Mouse (Mus musculus) small intestine, adult 2 months (tissue): ENCODE results near the gene Klhl22. TPM values are rescaled to one million over a fixed set of nuclear protein-coding genes. Genes with fewer than 3 reads are reported as not detected.

ENCODE experiments used
- H3K27ac ChIP-seq: fragments of 200-500 bp; 2 replicates; pipeline ENCODE4 v1.5.1; 2012; ENCODE audit warnings: low read depth, low read length, control low read depth, inconsistent platforms; ENCODE audit not compliant: insufficient read depth
- H3K27me3 ChIP-seq: fragments of 200-500 bp; 2 replicates; pipeline ENCODE4 v1.6.1; 2012; ENCODE audit warnings: mild to moderate bottlenecking, moderate library complexity, low read length, inconsistent platforms; ENCODE audit not compliant: control insufficient read depth, insufficient read depth
- H3K36me3 ChIP-seq: fragments of 200-500 bp; 2 replicates; pipeline ENCODE4 v1.6.1; 2012; ENCODE audit warnings: mild to moderate bottlenecking, low read length, control low read depth, inconsistent platforms; ENCODE audit not compliant: control insufficient read depth, insufficient read depth
- H3K4me1 ChIP-seq: fragments of 200-500 bp; 2 replicates; pipeline ENCODE4 v1.6.1; 2012; ENCODE audit warnings: low read length, inconsistent platforms, mixed read lengths; ENCODE audit not compliant: control insufficient read depth, insufficient read depth, insufficient read length
- H3K4me3 ChIP-seq: fragments of 200-500 bp; 2 replicates; pipeline ENCODE4 v1.5.1; 2012; ENCODE audit warnings: low read depth, mild to moderate bottlenecking, control low read depth, inconsistent platforms, low read length, moderate library complexity
- CTCF ChIP-seq: fragments of 200-500 bp; IDR thresholded peaks from 2 replicates; pipeline ENCODE4 v1.5.1; 2012; ENCODE audit warnings: low read depth, mild to moderate bottlenecking, control low read depth, inconsistent platforms, low read length, moderate library complexity, mixed read lengths; ENCODE audit not compliant: insufficient replicate concordance, insufficient read length; ENCODE audit errors: extremely low read depth
- POLR2A ChIP-seq: fragments of 200-500 bp; IDR thresholded peaks from 2 replicates; pipeline ENCODE4 v1.6.1; 2012; ENCODE audit warnings: low read depth, mild to moderate bottlenecking, control low read depth, inconsistent platforms, low read length, moderate library complexity
- WGBS: fragments of 180-500 bp; shearing (Covaris S2); methylation state at CpG from one replicate; pipeline ENCODE4 v1.1.7; 2018; 5-methylcytosine and 5-hydroxymethylcytosine counted together
- polyA plus RNA-seq: library from polyadenylated mRNA; depleted of rRNA; stranded (reverse); fragments of >200 nt; gene quantifications from 2 replicates; pipeline ENCODE4 v1.2.3, GENCODE M21; 2012

Gene Klhl22
- polyA plus RNA-seq, 1 experiment = 60.9 TPM

DNA sequence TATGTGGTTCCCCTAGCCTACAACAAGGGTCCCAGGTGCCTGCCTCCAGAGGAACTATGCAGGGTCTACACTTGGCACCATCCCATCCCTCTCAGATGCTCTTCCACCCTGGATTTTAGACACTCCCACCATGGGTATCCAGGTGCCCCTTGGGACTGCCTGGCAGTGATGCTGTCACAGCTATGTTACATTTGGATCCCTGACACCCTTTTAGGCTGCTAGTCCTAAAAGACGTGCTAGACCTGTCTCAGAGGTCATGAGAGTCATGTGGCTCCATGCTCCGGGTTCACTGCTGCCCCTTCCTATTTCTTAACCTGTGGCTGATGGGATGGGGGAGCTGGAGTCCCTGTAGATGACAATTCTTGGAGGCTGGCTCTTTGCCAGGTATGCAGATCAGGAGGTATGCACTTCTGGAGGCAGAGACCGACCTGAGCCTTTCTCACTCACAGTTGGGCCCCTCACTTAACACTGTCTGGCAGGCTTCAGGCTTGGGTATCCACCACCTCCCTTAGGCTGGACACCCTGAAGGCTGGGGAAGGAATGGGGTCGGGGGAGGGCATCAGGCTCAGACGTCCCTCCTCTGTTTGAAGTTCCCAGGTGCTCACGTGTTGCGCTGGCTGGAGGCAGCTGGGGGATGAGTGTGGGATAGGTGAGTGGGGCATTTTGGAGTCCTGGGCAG, 42.5 kb downstream of the Klhl22 start:
- Histone ChIP-seq H3K4me3 (no peak overlapping the region), H3K27me3 (peaks cover 83% of the 10 kb centered on the region), H3K4me1 (peaks cover 32% of the 10 kb centered on the region), H3K36me3 (no peaks in the 10 kb centered on the region), H3K27ac (no peak overlapping the region)
- 20% methylated on average over 7 of the region's 7 CpGs for WGBS
- no peak for TF ChIP-seq CTCF

DNA sequence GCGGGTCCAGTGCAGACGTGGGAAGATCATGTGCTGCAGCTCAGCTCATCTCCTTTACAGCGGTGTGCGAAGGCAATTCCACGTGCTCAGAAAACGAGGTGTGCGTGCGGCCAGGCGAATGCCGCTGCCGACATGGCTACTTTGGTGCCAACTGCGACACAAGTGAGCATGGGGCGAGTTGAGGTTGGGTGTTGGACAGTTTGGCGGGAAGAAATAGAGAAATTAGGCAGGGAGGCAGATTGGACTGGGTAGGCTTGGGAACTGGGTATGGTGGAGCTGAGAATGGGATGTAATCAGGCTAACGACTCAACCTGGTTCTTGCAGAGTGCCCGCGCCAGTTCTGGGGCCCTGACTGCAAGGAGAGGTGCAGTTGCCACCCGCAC, 43.0 kb downstream of the Klhl22 start:
- Histone ChIP-seq H3K27me3 (peaks cover 83% of the 10 kb centered on the region), H3K4me3 (peak overlapping the region; percentile 62), H3K4me1 (peaks cover 32% of the 10 kb centered on the region), H3K27ac (no peak overlapping the region), H3K36me3 (no peaks in the 10 kb centered on the region)
- TF ChIP-seq CTCF (no peak), POLR2A (no peak)
- 15% methylated on average over 18 of the region's 18 CpGs for WGBS

DNA sequence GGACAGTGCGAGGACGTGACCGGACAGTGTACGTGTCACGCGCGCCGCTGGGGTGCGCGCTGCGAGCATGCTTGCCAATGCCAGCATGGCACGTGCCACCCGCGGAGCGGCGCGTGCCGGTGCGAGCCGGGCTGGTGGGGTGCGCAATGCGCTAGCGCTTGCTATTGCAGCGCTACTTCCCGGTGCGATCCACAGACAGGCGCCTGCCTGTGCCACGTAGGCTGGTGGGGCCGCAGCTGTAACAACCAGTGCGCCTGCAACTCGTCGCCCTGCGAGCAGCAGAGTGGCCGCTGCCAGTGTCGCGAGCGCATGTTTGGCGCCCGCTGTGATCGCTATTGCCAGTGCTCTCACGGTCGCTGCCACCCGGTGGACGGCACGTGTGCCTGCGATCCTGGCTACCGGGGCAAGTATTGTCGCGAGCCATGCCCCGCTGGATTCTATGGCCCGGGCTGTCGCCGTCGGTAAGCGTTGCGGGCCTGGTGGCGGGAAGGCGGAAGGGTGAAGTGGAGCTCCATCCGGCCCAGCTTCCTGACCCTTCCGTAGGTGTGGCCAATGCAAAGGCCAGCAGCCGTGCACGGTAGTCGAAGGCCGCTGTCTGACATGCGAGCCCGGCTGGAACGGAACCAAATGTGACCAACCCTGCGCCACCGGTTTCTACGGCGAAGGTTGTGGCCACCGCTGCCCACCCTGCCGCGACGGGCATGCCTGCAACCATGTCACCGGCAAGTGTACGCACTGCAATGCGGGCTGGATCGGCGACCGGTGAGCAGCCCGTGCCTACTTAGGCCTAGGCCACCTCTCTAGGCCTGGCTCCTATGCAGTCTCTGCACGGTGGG, 43.6 kb downstream of the Klhl22 start:
- Histone ChIP-seq H3K27me3 (peaks cover 83% of the 10 kb centered on the region), H3K27ac (no peak overlapping the region), H3K36me3 (no peaks in the 10 kb centered on the region), H3K4me3 (peak overlapping the region; percentile 62), H3K4me1 (peaks cover 29% of the 10 kb centered on the region)
- TF ChIP-seq CTCF (no peak), POLR2A (no peak)
- WGBS = 21% methylated on average over 83 of the region's 83 CpGs

DNA sequence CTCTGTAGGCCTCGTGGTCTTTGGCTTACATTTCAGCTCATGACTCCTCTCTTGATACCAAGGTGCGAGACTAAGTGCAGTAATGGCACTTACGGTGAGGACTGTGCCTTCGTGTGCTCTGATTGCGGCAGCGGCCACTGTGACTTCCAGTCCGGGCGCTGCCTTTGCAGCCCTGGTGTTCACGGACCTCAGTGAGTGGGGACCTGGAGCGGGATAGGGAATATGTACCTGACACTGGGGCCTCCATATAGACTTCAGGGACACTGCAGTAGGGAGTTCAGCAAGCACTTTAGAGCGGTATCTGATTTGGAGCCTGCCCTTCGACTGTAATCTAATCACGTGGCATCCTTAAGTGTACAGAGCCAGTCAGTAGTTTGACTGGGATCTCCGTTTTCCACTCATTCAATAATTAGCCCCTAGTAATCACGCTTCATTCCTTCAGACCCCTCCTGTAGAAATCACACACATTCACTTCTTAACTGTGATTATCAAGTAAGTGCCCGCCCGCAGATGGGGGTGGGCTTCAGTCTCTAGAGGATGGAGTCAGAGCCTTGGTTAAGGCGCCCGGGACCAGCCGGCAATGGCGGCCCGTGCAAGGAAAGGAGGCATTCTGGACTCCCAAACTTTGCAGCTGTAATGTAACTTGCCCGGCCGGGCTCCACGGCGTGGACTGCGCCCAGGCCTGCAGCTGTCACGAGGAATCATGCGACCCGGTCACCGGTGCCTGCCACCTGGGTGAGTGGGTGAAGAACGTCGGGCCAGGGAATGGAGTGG, 44.4 kb downstream of the Klhl22 start:
- Histone ChIP-seq H3K4me1 (peaks cover 28% of the 10 kb centered on the region), H3K27ac (no peak overlapping the region), H3K4me3 (peak overlapping the region; percentile 64), H3K27me3 (peaks cover 82% of the 10 kb centered on the region), H3K36me3 (no peaks in the 10 kb centered on the region)
- WGBS = 21% methylated on average over 33 of the region's 33 CpGs
- TF ChIP-seq CTCF = no peak
- no peak for TF ChIP-seq POLR2A

DNA sequence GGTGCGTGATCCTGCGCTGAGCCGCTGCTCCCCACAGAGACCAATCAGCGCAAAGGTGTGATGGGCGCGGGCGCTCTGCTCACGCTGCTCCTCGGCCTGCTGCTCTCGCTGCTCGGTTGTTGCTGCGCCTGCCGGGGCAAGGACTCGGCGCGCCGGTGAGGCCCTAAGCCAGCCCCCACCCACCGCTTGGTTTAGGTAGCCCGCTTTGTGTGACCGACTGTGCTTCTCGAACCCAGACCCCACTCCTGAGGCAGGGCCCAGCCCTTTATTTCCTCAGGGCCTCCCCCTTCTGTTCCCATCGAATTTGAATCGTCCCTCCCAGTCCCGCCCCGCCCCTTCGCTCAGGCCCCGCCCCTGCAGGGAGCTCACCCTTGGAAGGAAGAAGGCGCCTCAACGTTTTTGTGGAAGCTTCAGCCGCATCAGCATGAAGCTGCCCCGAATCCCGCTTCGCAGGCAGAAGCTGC, 45.1 kb downstream of the Klhl22 start:
- Histone ChIP-seq H3K27me3 (peaks cover 76% of the 10 kb centered on the region), H3K27ac (no peak overlapping the region)
- TF ChIP-seq POLR2A (no peak), CTCF (no peak)

DNA sequence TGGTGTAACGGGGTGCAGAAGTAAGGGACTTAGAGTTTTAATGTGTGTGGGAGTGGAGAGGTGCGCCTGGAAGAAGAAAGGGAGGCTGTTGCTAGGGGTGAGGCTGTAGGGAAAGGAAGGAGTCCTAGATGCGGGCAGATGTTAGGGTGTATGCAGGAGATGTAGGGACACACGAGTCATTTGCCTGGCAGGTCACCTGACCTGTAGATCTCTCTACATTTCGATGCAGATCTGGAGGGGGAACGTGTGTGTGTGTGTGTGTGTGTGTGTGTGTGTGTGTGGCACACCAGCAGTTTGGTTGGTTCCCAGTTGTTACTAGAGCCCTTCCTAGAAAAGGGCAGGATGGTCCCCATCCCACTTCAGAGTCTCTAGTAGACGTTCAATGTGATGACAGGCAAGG, 45.6 kb downstream of the Klhl22 start:
- H3K27ac ChIP-seq = no peak overlapping the region
- H3K4me1 ChIP-seq = peaks cover 28% of the 10 kb centered on the region
- no peak overlapping the region for H3K4me3 ChIP-seq
- peaks cover 73% of the 10 kb centered on the region for H3K27me3 ChIP-seq
- H3K36me3 ChIP-seq = no peaks in the 10 kb centered on the region
- WGBS = 28% methylated on average over 7 of the region's 7 CpGs
- TF ChIP-seq POLR2A (no peak), CTCF (no peak)

More for the DNA sequence above, 45.1 kb downstream of the Klhl22 start:
- 10% methylated on average over 33 of the region's 33 CpGs for WGBS
- no peaks in the 10 kb centered on the region for H3K36me3 ChIP-seq
- peaks cover 28% of the 10 kb centered on the region for H3K4me1 ChIP-seq
- H3K4me3 ChIP-seq = peak overlapping the region; percentile 64
